Mouse (Mus musculus): ENCODE results near the gene Bach2. TPM values are rescaled to one million over a fixed set of nuclear protein-coding genes. Genes with fewer than 3 reads are reported as not detected.
A peak's percentile ranks its signal among the peaks of the same experiment; 100 is the strongest.

Bach2 gene
- total RNA-seq (2022) = 1 to 10 TPM in 3 of 4 experiments, under 1 TPM in 1; 0.96 to 3.2 (median 2.4) TPM

GRCm38 (mm10) chr4:32238366-32238854 is at the start of gene Bach2:
Bach2 (plus strand) TSS chr4:32238804.
- peak; percentile 59 to 76 for DNase-seq (ENCODE audit: low spot score in 2 of 2)

GRCm38 (mm10) chr4:32189416-32190036 is 49.1 kb upstream of the Bach2 start:
- DNase-seq (ENCODE audit: low spot score in 2 of 2) = no peak

GRCm38 (mm10) chr4:32190506-32190905 is 48.1 kb upstream of the Bach2 start:
- DNase-seq (ENCODE audit: low spot score in 2 of 2) = no peak

- peak in 1 of 2 experiments; percentile 49 for DNase-seq (ENCODE audit: low spot score in 2 of 2)
Observed at GRCm38 (mm10) chr4:32195945-32196921, 42.4 kb upstream of the Bach2 start.

GRCm38 (mm10) chr4:32198031-32198430 is 40.6 kb upstream of the Bach2 start:
- no peak for DNase-seq (ENCODE audit: low spot score in 2 of 2)

GRCm38 (mm10) chr4:32198589-32198988 is 40.0 kb upstream of the Bach2 start:
- no peak for DNase-seq (ENCODE audit: low spot score in 2 of 2)

- DNase-seq (ENCODE audit: low spot score in 2 of 2) = no peak
Observed at GRCm38 (mm10) chr4:32199156-32199555, 39.4 kb upstream of the Bach2 start.

GRCm38 (mm10) chr4:32201114-32201513 is 37.5 kb upstream of the Bach2 start:
- DNase-seq (ENCODE audit: low spot score in 2 of 2) = no peak

- DNase-seq (ENCODE audit: low spot score in 2 of 2) = no peak
Observed at GRCm38 (mm10) chr4:32202362-32202761, 36.2 kb upstream of the Bach2 start.

- DNase-seq (ENCODE audit: low spot score in 2 of 2) = no peak
Observed at GRCm38 (mm10) chr4:32204819-32205218, 33.8 kb upstream of the Bach2 start.

- no peak for DNase-seq (ENCODE audit: low spot score in 2 of 2)
Observed at GRCm38 (mm10) chr4:32205825-32206224, 32.8 kb upstream of the Bach2 start.

- no peak for DNase-seq (ENCODE audit: low spot score in 2 of 2)
Observed at GRCm38 (mm10) chr4:32209995-32210394, 28.6 kb upstream of the Bach2 start.

- DNase-seq (ENCODE audit: low spot score in 2 of 2) = no peak
Observed at GRCm38 (mm10) chr4:32210424-32211184, 28.0 kb upstream of the Bach2 start.

- no peak for DNase-seq (ENCODE audit: low spot score in 2 of 2)
Observed at GRCm38 (mm10) chr4:32212593-32212992, 26.0 kb upstream of the Bach2 start.

- DNase-seq (ENCODE audit: low spot score in 2 of 2) = no peak
Observed at GRCm38 (mm10) chr4:32216466-32216865, 22.1 kb upstream of the Bach2 start.

- no peak for DNase-seq (ENCODE audit: low spot score in 2 of 2)
Observed at GRCm38 (mm10) chr4:32217016-32217415, 21.6 kb upstream of the Bach2 start.

- no peak for DNase-seq (ENCODE audit: low spot score in 2 of 2)
Observed at GRCm38 (mm10) chr4:32217593-32217992, 21.0 kb upstream of the Bach2 start.

- no peak for DNase-seq (ENCODE audit: low spot score in 2 of 2)
Observed at GRCm38 (mm10) chr4:32218371-32218770, 20.2 kb upstream of the Bach2 start.

GRCm38 (mm10) chr4:32219428-32220128 is 19.0 kb upstream of the Bach2 start:
- no peak for DNase-seq (ENCODE audit: low spot score in 2 of 2)

GRCm38 (mm10) chr4:32220129-32220491 is 18.5 kb upstream of the Bach2 start:
- DNase-seq (ENCODE audit: low spot score in 2 of 2) = no peak

GRCm38 (mm10) chr4:32220961-32221360 is 17.6 kb upstream of the Bach2 start:
- DNase-seq (ENCODE audit: low spot score in 2 of 2) = no peak
